Mouse (Mus musculus) 3T3-L1 (cell line): ENCODE results near the gene Npm3.

Experiments used
- DNase-seq: peaks from one replicate; pipeline ENCODE4 v3.0.0-alpha.2; 2015; ENCODE audit warnings: low read depth, low spot score

Npm3 gene

DNA sequence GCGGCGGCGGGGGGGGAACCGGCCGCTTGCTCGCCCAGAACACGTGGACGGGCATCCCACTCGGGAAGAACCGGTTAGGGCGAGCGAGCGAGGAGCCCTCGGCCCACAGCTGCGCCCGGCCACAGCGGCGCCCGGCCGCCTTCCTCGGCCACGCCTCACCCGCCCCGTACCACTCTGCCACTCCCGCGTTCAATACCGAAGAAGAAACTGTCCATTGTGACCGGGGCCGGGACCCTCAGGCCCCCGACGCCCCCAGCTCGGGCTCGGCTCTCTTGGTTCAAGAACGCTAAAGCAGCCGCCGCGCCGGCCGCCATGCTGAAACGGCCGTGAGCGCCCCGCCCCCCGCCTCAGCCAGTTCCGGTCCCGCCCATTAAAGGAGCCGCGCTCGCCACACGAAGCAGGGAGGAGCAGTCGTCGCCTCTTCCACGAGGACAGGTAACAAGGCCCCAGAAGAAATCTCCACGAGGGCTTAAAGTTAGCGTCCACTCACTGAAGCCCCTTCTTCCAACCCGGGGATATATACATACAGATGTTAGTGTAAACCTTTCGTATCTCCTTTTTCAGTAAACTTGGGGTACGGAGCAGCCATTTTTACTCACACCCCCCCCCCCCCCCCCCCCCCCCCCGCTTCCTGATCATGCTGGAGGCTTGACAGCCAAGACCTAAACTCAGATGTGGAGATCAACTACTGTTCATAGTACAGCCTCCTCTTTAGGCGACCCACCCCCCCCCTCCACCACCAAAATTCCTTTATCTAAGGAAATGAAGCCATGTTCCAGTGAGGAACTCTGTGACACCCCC lies at the start of gene Npm3:
TSS of gene Npm3 (minus strand) at position 349 of the 801 bp plus-strand sequence.
- peak; percentile 89 for DNase-seq

DNA sequence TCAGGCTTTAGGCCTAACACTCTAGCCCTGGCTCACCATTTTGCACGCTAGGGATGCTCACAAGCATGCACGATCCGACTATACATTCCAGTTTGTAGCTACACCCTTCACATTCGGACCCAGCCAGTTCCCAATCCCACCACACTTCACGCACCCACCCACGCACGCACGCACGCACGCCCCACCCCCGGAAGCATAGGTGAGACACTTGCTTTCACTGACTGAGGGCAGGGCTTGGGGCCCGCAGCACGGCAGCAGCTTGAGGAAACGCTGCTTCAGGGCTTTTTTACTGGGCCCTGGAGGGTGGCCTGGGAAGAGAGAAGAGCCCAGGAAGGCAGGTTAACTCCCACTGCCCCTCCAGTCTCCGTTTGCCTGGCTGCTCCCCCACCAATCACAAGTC lies 47.5 kb upstream of the Npm3 start:
- no peak for DNase-seq

DNA sequence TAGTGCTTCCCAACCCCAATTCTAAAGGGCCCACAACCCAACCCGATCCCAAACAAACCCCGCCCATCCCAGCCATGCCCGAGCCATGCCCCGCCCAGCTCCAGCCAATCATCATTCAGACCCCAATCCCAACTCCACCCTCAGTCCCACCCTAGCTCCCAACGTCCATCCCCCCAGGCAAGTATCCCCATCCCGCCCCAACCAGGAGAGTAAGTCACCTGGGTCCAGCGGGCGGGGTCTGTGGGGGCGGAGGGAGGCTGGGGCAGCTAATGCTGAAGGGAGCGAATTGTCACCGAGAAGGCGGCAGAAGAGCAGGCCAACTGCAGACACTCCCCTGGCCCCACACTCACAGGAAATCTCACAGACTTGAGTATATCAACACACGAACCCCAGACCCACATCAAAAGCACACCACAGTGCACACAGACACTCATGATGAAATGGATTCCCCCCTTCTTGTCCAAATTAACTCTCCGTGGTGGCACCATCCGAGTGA lies 46.7 kb upstream of the Npm3 start:
- DNase-seq, result no peak

DNA sequence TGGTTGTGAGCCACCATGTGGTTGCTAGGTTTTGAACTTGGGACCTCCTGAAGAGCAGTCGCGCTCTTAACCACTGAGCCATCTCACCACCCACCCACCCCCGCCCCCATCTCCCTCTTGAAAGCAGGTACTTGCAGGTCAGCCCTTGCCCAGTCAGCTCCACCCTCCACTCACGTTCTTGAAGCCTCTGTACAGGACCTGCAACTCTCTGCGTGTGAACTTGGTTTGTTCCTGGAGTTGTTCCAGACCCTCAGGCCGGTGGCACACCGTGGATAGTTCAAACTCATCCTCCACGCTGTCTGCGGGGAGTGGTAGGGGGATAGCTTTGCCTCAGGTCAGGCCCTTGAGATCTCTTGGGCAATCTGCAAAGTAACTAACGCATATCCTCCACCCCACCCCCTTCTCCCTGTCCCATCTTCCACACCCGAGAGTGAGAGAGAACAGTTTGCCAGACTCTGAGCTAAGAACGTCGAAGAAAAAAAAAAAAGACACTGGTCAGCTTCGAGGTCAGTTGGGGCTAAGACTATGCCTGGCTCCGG lies 46.1 kb upstream of the Npm3 start:
- no peak for DNase-seq

DNA sequence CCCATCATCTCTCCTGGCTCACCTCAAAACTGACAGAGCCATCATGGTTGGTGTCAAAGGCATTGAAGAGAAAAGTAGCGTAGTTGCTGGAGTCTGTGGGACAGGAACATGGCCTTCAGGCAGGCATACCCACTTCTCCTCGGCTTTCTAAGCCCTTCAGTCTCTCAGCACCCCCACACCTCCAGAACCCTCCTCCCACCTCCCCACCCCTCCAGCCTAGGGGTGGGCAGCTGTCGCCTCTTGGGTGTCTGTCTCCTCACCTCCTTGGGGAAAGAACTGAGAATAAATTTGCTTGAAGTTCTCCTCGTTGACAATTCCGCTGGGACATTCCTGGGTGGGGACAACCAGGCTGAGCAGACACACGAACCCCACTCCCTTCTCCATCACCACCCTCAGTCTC lies 45.3 kb upstream of the Npm3 start:
- DNase-seq, result no peak

DNA sequence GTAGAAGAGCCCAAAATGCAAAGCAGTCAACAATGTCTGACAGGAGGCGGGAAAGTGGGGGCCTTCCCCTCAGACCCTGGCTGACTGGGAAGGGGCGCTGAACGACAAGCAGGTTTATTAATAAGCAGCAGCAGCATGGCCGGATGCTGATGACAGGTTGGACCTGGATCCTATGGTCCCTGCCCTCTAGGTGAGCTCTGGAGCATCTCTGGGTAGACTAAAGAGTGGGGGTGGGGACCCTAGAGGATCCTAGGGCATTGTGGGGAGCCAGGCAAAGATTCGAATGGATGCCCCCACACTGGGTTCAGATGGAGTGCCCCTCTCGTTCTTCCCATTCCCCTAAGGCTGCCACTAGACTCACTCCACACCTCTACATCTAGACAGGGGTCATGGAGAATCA lies 43.0 kb upstream of the Npm3 start:
- no peak for DNase-seq

DNA sequence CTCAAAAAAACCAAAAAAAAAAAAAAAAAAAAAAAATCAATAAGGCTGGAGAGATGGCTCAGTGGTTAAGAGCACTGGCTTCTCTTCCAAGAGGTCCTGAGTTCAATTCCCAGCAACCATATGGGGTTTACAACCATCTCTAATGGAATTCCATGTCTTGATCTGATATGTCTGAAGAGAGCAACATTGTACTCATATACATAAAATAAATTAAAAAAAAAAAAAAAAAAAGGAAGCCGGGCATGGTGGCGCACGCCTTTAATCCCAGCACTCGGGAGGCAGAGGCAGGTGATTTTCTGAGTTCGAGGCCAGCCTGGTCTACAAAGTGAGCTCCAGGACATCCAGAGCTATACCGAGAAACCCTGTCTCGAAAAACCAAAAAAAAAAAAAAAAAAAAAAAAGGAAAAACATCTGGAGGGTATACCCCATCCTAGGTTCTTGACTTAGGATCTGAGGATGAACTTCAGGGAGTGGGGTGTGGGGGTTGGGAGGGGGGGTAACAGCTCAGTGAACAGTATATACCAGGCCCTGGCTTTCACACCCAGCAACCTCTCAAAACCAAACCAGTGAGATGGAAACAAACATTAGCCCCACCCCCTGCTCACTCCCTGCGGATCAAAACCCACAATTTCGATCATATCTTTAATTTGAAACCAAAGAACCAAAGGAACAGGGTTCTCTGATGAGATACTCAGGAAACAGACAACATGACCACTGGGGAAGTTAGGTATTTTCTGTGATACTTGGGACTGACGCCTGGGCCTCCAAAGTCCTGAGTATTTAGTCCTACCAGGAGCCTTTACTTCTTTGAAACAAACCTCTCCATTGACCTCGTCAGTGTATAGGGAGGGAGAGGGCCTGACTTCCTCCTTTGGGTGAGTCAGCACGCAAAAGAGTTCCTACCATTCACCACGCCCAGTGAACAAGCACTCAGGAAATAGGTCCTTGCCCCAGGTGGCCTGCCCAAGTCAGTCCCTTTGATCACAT lies 40.8 kb upstream of the Npm3 start:
- DNase-seq, result peak; percentile 38

GRCm38 (mm10) chr19:45789365-45789764 lies 40.0 kb upstream of the Npm3 start:
- no peak for DNase-seq

- no peak for DNase-seq
Observed at GRCm38 (mm10) chr19:45788337-45788736, 38.9 kb upstream of the Npm3 start.

DNA sequence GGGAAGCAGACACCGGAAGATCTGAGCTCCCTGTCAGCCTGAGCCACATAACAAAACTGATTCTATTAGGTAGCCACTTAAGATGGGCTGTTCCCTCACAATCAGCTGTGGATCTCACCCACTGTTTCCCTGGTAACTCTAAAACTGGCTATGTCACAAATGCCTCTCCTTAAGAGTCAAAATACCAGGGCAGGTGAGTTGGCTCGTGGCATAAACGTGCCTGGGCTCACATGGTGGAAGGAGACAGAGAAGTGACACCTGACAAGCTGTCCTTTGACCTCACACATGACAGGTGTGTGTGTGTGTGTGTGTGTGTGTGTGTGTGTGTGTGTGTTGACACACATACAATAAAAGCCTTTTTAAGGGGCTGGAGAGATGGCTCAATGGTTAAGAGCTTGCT lies 38.1 kb upstream of the Npm3 start:
- no peak for DNase-seq

DNA sequence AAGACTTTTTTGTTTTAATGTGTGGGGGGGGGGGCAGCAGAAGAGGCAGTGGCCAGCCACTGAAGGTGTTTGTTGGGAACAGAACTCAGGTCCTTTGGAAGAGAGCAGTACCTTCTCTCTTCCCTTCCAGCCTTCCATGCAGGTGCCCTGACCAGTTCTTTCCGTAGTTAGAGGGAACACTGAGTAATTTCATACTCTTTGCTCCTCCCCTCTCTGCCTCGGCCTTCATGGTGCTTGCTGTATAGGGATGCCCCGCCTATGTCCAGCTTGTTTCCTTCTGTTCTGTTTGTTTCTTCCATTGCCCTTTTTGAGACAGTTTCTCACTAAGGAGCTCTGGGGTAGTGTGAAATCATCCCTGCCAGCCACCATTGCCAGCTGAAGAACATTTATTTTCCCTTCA lies 36.1 kb upstream of the Npm3 start:
- DNase-seq, result no peak

GRCm38 (mm10) chr19:45783933-45784576 lies 34.7 kb upstream of the Npm3 start:
- no peak for DNase-seq

DNA sequence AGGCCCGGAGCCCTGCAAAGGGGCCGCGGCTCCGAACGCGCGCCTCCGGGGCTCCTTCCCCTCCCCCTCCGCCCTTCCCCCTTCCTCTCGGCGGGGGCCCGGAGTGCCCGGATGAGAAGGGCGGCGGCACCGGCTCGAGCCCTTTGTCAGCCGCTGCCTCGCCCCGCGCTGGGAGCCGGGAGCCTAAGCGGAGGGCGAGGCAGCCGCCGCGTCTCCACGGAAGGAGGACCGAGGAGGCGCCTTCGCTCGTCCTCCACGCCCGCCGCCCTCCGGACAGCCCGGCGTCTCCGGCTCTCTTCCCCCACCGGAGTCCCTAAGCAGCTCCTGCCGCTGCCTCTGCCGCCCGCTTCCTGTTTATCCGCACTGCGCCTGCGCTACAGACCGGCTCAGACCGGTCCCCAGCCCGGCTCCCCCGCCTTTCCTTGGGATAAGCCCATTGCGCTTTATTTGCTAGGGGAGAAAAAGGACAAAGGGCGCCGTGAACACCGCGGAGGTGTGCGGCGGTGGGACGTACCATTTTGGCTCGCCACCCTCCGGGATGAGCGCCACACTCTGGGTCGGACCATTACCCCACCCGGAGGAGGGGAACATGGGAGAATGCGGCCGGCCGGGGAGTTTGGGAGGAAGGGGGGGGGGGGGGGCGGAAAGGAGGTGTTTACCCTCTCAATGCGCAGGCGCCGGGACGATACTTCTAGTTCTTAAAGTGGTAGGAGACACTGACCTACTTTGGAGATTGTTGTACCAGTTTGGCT lies 34.0 kb upstream of the Npm3 start, which contains the start of gene Mgea5:
TSS of gene Mgea5 (minus strand) at position 657 of the 752 bp plus-strand sequence.
- peak; percentile 99 for DNase-seq

DNA sequence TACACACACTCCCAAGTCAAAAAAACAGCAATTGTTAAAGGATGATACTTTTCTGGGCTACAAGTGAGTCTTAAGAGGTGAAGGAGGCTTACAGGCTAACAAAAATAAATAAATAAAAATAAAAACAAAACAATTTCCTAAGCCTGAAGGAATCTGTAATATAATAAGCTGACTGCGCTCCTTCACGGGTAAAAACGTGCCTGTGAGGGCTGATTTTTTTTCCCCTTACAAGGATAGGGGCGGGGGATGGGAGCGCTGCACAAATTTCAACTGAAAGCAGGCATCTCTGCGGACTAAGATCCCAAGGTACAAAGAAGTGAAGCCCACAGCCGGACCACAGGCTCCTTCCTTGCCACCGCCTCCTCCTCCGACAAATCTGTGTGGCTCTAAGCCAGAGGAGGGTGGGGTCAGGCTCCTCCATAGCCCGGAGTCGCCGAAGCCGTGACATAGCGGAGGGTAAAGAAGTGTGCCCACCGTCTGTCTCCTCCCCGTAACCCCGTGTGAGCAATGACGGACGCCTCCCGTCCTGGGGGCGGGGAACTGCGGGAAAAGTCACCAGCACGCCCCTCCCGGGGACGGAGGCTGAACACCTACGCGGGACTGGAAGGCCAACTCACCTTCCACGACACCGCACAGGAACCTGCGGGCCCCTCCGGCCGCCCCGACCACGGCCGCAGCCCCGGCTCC lies 33.1 kb upstream of the Npm3 start:
- DNase-seq, result peak; percentile 90

DNA sequence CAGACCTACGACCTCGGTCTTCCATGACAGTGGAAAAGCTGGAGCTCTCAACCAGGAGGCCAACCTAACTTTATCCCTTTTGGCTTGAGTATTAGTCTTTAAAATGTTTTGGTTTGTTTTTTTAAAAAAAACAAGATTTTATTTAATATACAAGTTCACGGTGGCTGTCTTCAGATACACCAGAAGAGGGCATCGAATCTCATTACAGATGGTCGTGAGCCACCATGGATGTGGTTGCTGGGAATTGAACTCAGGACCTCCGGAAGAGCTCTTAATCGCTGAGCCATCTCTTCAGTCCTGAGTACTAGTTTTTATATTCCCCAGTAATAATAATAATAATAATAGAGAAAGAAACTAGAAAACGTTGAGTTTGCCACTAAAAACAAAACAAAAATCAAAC lies 32.3 kb upstream of the Npm3 start:
- DNase-seq, result peak; percentile 58

- DNase-seq, result no peak
Observed at GRCm38 (mm10) chr19:45780350-45780915, 31.0 kb upstream of the Npm3 start.

DNA sequence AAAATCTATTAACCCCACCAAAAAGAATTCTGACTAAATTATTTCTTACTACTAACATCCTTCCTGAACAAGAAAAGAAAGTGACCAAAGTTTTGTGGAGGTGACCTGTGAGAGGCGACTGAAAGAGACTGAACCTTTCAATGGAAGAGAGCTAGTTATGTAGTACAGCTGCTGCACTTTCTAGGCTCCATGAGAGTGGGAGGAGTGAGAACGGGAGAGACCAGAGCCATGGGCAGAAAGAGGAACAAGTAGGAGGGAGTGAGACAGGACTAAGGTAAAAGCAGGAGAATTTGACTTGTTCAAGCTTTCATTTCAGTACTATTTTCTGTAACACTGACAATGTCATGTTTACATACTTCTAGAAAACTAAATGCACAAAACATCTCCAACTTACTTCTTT lies 26.1 kb upstream of the Npm3 start:
- no peak for DNase-seq

GRCm38 (mm10) chr19:45771501-45771900 lies 22.1 kb upstream of the Npm3 start:
- DNase-seq, result no peak

GRCm38 (mm10) chr19:45760810-45761209 lies 11.4 kb upstream of the Npm3 start:
- DNase-seq, result no peak

DNA sequence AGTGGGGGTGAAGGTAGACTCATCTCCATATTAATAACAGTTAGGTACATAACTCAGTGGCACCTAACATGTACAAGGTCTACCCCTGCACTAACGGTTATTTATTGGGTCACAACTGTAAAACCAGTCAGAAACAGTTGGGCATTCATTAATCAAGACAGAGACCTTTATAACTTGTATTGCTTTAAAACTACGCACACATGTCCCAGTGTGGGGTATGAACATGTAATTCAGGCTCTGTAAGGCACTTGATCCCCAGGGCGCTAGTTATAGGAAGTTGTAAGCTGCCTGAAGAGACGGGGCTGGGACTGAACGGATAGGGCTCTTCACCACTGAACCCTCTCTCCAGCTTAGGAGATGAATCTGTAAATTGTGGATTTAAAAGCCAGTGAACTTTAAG lies 9.3 kb upstream of the Npm3 start:
- no peak for DNase-seq
